Mouse (Mus musculus): ENCODE measurements around the gene Htra2.

DNA sequence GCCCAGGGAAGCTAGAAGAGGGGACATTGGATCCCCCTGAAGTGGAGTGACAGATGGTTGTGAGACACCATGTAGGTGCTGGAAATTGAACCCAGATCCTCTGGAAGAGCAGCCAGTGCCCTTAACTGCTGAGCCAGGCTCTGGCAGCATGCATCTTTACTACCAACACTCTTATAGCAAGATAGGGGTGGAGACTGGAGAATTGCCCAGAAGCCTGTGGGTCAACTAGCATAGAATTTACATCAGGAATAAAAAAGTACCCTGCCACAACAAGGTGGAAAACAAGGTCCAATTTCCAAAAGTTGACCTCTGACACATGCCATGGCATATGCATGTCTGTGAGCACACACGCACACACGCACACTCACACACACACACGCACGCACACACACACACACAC, 29.9 kb downstream of the Htra2 start:
- TF ChIP-seq CTCF (IDR thresholded peaks at IDR 0.05; ENCODE audit: low read depth): no peak
- no peak for TF ChIP-seq EP300 (optimal IDR thresholded peaks at IDR 0.05)
